Mouse (Mus musculus): ENCODE measurements at regions not wholly inside any gene's neighbourhood (a gene's known extent, or its start where the extent isn't known, plus 50 kb on each side); places are given as distances from the start of the nearest gene placed in this dataset.

GRCm38 (mm10) chr10:72581311-72581710 lies 73.3 kb upstream of the Zwint start:
- Histone ChIP-seq H3K4me3 (no peak overlapping the region), H3K27ac (no peak overlapping the region)
- no peak for TF ChIP-seq CTCF (conservative IDR thresholded peaks at IDR 0.05)
- DNase-seq (ENCODE audit: low spot score in 2 of 2), result no peak

- no peak overlapping the region for H3K4me3 ChIP-seq
- DNase-seq (ENCODE audit: low spot score in 2 of 2), result no peak
- no peak for TF ChIP-seq CTCF (conservative IDR thresholded peaks at IDR 0.05)
- no peak overlapping the region for H3K27ac ChIP-seq
Observed at GRCm38 (mm10) chr10:72588561-72588960, 66.1 kb upstream of the Zwint start.

GRCm38 (mm10) chr10:72593049-72593448 lies 61.6 kb upstream of the Zwint start:
- no peak for DNase-seq (ENCODE audit: low spot score in 2 of 2)
- no peak for TF ChIP-seq CTCF (conservative IDR thresholded peaks at IDR 0.05)
- H3K27ac ChIP-seq, result no peak overlapping the region
- no peak overlapping the region for H3K4me3 ChIP-seq
